Mouse (Mus musculus) left cerebral cortex, adult 11 months (tissue): ENCODE results near the gene Olfr828.

Experiments used
- DNase-seq: peaks from one replicate; pipeline ENCODE4 v3.0.0; 2022; ENCODE audit warnings: low spot score

Gene Olfr828

GRCm38 (mm10) chr9:18819426-18819825 is at the start of gene Olfr828:
TSS of gene Olfr828 (minus strand) at chr9:18819526.
- DNase-seq, result no peak

- DNase-seq, result no peak
Observed at GRCm38 (mm10) chr9:18854633-18855032, 35.3 kb upstream of the Olfr828 start, which contains the start of gene Olfr829. TSS of gene Olfr829 (plus strand) at chr9:18854933.

GRCm38 (mm10) chr9:18785316-18785715 is 34.0 kb downstream of the Olfr828 start:
- no peak for DNase-seq

- DNase-seq, result peak; percentile 5
Observed at GRCm38 (mm10) chr9:18779476-18779875, 39.9 kb downstream of the Olfr828 start.

GRCm38 (mm10) chr9:18778981-18779380 is 40.3 kb downstream of the Olfr828 start:
- DNase-seq, result no peak
